Mouse (Mus musculus) stomach, postnatal 0 days (tissue): ENCODE measurements around the gene Tdp1.

Experiments used
- CTCF ChIP-seq: IDR thresholded peaks from 2 replicates; pipeline ENCODE4 v1.5.1; 2016; ENCODE audit warnings: antibody characterized with exemption, low read depth, mild to moderate bottlenecking, moderate library complexity
- EP300 ChIP-seq: optimal IDR thresholded peaks from 2 replicates; pipeline ENCODE3; 2016; ENCODE audit warnings: antibody characterized with exemption

GRCm38 (mm10) chr12:99873443-99873842, 10.9 kb upstream of the Tdp1 start:
- TF ChIP-seq CTCF (no peak), EP300 (no peak)
